Mouse (Mus musculus): ENCODE measurements at regions not wholly inside any gene's neighbourhood (a gene's known extent, or its start where the extent isn't known, plus 50 kb on each side); places are given as distances from the start of the nearest gene placed in this dataset.

GRCm38 (mm10) chr5:126281782-126282181 lies 750.2 kb downstream of the Tmem132b start:
- TF ChIP-seq HCFC1 (IDR thresholded peaks at IDR 0.05; ENCODE audit: low read depth, low read length) (no peak), USF1 (IDR thresholded peaks at IDR 0.05; ENCODE audit: low read depth, low read length) (no peak), IRF4 (IDR thresholded peaks at IDR 0.05; ENCODE audit: low read depth, low read length) (no peak), MAX (IDR thresholded peaks at IDR 0.05; ENCODE audit: low read length) (no peak), NELFE (IDR thresholded peaks at IDR 0.05; ENCODE audit: low read depth, low read length) (no peak), NRF1 (IDR thresholded peaks at IDR 0.05; ENCODE audit: low read depth, low read length) (no peak), POLR2A (IDR thresholded peaks at IDR 0.05; ENCODE audit: low read depth, low read length) (no peak), CTCF (conservative IDR thresholded peaks at IDR 0.05 in 1 of 2, IDR thresholded peaks at IDR 0.05 in 1 of 2; ENCODE audit: low read depth in 2 of 2, low read length in 2 of 2) (no peak), ELF1 (IDR thresholded peaks at IDR 0.05; ENCODE audit: low read depth, low read length) (no peak), USF2 (conservative IDR thresholded peaks at IDR 0.05; ENCODE audit: low read depth, low read length) (no peak), TCF12 (IDR thresholded peaks at IDR 0.05; ENCODE audit: low read depth, low read length) (no peak), PAX5 (IDR thresholded peaks at IDR 0.05; ENCODE audit: low read length) (no peak)

Data from CH12.LX (cell line).